Mouse (Mus musculus) bone marrow, adult 2 months (tissue): ENCODE results near the gene Mrps34.

Source experiments
- CTCF ChIP-seq: fragments of 200-500 bp; IDR thresholded peaks from 2 replicates; pipeline ENCODE4 v1.5.1; 2011; ENCODE audit warnings: low read length, control low read depth; ENCODE audit not compliant: control insufficient read depth, insufficient read depth
- POLR2A ChIP-seq: fragments of 200-500 bp; IDR thresholded peaks from 2 replicates; pipeline ENCODE4 v1.6.1; 2011; ENCODE audit warnings: low read depth, mild to moderate bottlenecking, control low read depth, low read length, borderline replicate concordance; ENCODE audit not compliant: control insufficient read depth

DNA sequence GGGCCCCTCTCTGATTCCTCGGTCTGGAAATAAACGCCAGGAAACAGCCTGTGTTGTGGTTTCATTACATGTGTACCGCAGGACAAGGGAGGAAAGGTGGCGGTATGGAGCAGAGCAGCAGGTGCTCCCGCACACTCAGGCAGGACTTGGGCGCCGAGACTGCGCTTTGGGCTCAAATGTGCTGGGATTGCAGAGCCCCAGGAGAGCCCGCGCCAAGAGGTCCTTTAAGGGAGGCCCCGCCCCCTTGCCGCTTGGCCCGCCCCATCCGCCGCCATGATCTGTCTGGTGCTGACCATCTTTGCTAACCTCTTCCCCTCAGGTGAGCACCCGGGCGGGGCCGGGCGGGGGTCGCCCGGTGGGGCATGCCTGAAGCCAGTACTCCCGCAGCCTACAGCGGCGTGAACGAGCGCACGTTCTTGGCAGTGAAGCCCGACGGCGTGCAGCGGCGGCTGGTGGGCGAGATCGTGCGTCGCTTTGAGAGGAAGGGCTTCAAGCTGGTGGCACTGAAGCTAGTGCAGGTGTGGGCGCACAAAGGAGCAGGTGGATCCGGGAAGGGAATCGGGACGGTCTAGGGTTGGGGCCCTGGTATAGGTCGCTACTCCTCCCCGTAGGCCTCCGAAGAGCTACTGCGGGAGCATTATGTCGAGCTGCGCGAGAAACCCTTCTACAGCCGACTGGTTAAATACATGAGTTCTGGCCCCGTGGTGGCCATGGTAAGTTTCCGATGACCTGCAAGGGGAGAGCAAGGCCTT, 1.5 kb downstream of the Mrps34 start, which contains the start of gene Nme3:
- peak; percentile 47; the same call in 1 of the 2 replicates for TF ChIP-seq POLR2A
- no peak for TF ChIP-seq CTCF
